Mouse (Mus musculus) cerebellum, adult 2 months (tissue): Measurements from ENCODE around the gene Ffar2.

Experiments used
- CTCF ChIP-seq: fragments of 200-500 bp; IDR thresholded peaks from 2 replicates; pipeline ENCODE4 v1.5.1; 2011; ENCODE audit warnings: low read depth, mild to moderate bottlenecking, control low read depth, low read length, moderate library complexity, borderline replicate concordance; ENCODE audit not compliant: insufficient read depth
- POLR2A ChIP-seq: fragments of 200-500 bp; IDR thresholded peaks from 2 replicates; pipeline ENCODE4 v1.6.1; 2011; ENCODE audit warnings: low read length, control low read depth, borderline replicate concordance; ENCODE audit not compliant: insufficient read depth

DNA sequence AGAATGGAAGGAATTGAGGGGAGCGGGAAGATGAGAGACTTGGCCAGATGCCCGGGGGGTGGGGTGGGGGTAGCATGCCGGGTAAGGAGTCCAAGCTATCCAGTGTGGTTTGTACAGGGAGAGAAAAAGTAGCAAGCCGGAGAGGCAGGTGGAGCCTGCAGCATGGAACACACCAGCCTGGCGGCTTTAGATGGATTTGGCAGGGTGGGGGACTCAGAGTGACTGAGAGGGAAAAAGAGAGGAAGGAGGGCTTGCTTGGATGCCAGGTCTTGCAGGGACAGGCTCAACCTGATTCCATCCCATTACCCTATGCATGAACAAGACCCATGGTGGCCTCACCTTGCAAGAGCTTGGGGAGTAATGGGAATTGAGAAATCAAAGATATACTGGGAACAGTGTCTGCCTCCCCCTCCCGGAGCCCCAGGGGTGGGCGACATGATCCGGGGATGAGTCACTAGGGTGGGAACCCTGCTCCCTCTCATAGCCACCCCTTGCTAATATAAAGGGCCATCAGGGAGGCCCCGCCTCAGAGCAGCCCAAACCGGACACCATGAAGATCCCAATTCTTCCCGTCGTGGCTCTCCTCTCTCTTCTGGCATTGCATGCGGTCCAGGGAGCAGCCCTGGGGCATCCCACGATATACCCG, 36.1 kb downstream of the Ffar2 start, which contains the start of gene Krtdap:
- TF ChIP-seq CTCF = no peak
- no peak for TF ChIP-seq POLR2A
